8 mouse cellular contexts compared by ENCODE assay signal in the genomic region with DNA sequence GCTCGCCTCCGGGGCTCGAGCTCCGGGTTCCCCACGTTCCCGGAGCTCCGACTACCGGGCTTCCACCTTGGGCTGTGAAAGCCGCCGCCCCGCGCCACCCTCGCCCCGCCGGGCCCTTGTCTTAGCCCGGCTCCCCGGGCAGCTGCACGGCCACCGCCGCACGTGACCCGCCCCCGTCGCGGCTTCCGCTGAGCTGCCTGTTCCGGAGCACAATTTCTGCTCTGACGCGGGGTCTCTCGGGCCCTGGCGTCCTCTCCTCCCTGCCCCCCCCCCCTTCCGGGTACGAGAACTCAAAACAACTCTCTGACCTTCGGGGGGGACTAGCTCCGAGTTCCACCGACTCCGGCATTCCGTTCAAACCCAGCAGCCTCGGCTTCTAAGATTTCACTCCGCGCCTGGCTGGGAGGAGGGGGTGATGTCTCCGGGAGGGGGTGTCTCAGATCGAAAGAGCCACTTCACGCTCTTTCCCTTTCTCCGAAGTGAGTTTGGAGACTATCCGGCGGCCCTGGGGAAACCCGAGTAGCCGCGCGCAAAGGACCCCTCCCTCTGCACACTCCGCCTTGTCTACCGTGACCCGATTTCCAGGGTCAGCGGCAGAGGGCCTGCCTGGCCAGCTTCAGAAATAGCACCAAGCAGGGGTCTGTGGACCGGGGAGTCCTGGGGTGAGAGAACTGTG. TPM values are rescaled to one million over a fixed set of nuclear protein-coding genes. Genes with fewer than 3 reads are reported as not detected.
DNase-seq lines count a peak whose midpoint lies in the region; ATAC-seq and TF ChIP-seq lines count a peak whose summit lies in the region.

Gene Bcor (minus strand): TSS at position 375 of the 676 bp plus-strand sequence.

- H3K9me3 ChIP-seq in erythroblast, embryonic 14.5 days (ENCODE audit: control insufficient read depth, low read length) = peaks cover 19% of the 10 kb centered on the region
- H3K9me3 ChIP-seq in intestine, embryonic 15.5 days = no peaks in the 10 kb centered on the region
- no peaks in the 10 kb centered on the region for H3K9me3 ChIP-seq in limb, embryonic 14.5 days (ENCODE audit: control insufficient read depth, low read length)
- no peaks in the 10 kb centered on the region for H3K9me3 ChIP-seq in midbrain, embryonic 13.5 days
- H3K9me3 ChIP-seq in stomach, embryonic 16.5 days (replicated peaks; ENCODE audit: control insufficient read depth, low read length) = no peaks in the 10 kb centered on the region

- peak within 1 kb of the TSS; percentile 62 for H3K9ac ChIP-seq in intestine, embryonic 15.5 days
- peak within 1 kb of the TSS; percentile 64 for H3K9ac ChIP-seq in limb, embryonic 14.5 days (ENCODE audit: low read depth, low read length, severe bottlenecking)
- peak within 1 kb of the TSS; percentile 62 for H3K9ac ChIP-seq in midbrain, embryonic 13.5 days (replicated peaks)
- H3K9ac ChIP-seq in stomach, embryonic 16.5 days (ENCODE audit: low read length) = peak within 1 kb of the TSS; percentile 79

- H3K27ac ChIP-seq in intestine, embryonic 15.5 days = peak within 1 kb of the TSS; percentile 83
- H3K27ac ChIP-seq in limb, embryonic 14.5 days (replicated peaks; ENCODE audit: low read depth, low read length) = peak within 1 kb of the TSS; percentile 79
- peak within 1 kb of the TSS; percentile 56 for H3K27ac ChIP-seq in midbrain, embryonic 13.5 days
- H3K27ac ChIP-seq in stomach, embryonic 16.5 days (ENCODE audit: low read length) = peak within 1 kb of the TSS; percentile 65

- no peak for ATAC-seq in erythroblast, adult 5-6 weeks (replicated peaks; ENCODE audit: low FRiP score, poor library complexity, severe bottlenecking)
- ATAC-seq in common myeloid progenitor, adult 5-6 weeks (replicated peaks; ENCODE audit: low read depth, poor library complexity, severe bottlenecking) = 0 out of 2 replicates have a peak, but pooled peaks have one; percentile 4
- ATAC-seq in granulocyte monocyte progenitor cell, adult 5-6 weeks (replicated peaks; ENCODE audit: poor library complexity, severe bottlenecking) = peak; percentile 18
- peak; percentile 62 for ATAC-seq in intestine, embryonic 15.5 days
- ATAC-seq in limb, embryonic 14.5 days (ENCODE audit: low FRiP score, low read depth) = peak; percentile 59
- ATAC-seq in midbrain, embryonic 13.5 days = peak; percentile 43
- peak; percentile 20; the same call in 1 of the 2 replicates for ATAC-seq in stomach, embryonic 16.5 days (ENCODE audit: insufficient read depth, low FRiP score)

- TF ChIP-seq POLR2A in limb, embryonic 14.5 days (IDR thresholded peaks at IDR 0.05; ENCODE audit: borderline replicate concordance, extremely low read depth, insufficient read depth, insufficient read length) = 0 out of 2 replicates have a peak, but pooled peaks have one; percentile 34

- peak within 1 kb of the TSS; percentile 65 for H3K4me2 ChIP-seq in intestine, embryonic 15.5 days (replicated peaks)
- H3K4me2 ChIP-seq in limb, embryonic 14.5 days (replicated peaks; ENCODE audit: low read depth, low read length, severe bottlenecking) = peak within 1 kb of the TSS; percentile 61
- H3K4me2 ChIP-seq in midbrain, embryonic 13.5 days (replicated peaks) = peak within 1 kb of the TSS; percentile 63
- H3K4me2 ChIP-seq in stomach, embryonic 16.5 days (ENCODE audit: low read depth, low read length) = peak within 1 kb of the TSS; percentile 60

- H3K36me3 ChIP-seq in erythroblast, embryonic 14.5 days (ENCODE audit: control insufficient read depth) = no peaks in the 10 kb centered on the region
- H3K36me3 ChIP-seq in intestine, embryonic 15.5 days = no peaks in the 10 kb centered on the region
- H3K36me3 ChIP-seq in limb, embryonic 14.5 days (ENCODE audit: control insufficient read depth, insufficient read depth, low read length) = no peaks in the 10 kb centered on the region
- no peaks in the 10 kb centered on the region for H3K36me3 ChIP-seq in midbrain, embryonic 13.5 days
- H3K36me3 ChIP-seq in stomach, embryonic 16.5 days (ENCODE audit: control insufficient read depth, insufficient read depth, low read length) = no peaks in the 10 kb centered on the region

- peak within 1 kb of the TSS; percentile 32 for H3K4me3 ChIP-seq in erythroblast, embryonic 14.5 days (replicated peaks)
- peak within 1 kb of the TSS; percentile 44 for H3K4me3 ChIP-seq in intestine, embryonic 15.5 days (replicated peaks)
- peak within 1 kb of the TSS; percentile 47 for H3K4me3 ChIP-seq in limb, embryonic 14.5 days (replicated peaks; ENCODE audit: low read length)
- peak within 1 kb of the TSS; percentile 44 for H3K4me3 ChIP-seq in midbrain, embryonic 13.5 days (replicated peaks)
- H3K4me3 ChIP-seq in stomach, embryonic 16.5 days (replicated peaks; ENCODE audit: low read length) = peak within 1 kb of the TSS; percentile 50

- H3K4me1 ChIP-seq in erythroblast, embryonic 14.5 days (ENCODE audit: control insufficient read depth) = no peaks in the 10 kb centered on the region
- H3K4me1 ChIP-seq in intestine, embryonic 15.5 days (replicated peaks) = 0 out of 2 replicates have a peak, but pooled peaks cover 7% of the 10 kb centered on the region
- H3K4me1 ChIP-seq in limb, embryonic 14.5 days (ENCODE audit: control insufficient read depth, insufficient read depth, low read length) = peaks cover 12% of the 10 kb centered on the region; the same call in 1 of the 2 replicates
- H3K4me1 ChIP-seq in midbrain, embryonic 13.5 days (replicated peaks) = peaks cover 36% of the 10 kb centered on the region
- peaks cover 2% of the 10 kb centered on the region; the same call in 1 of the 2 replicates for H3K4me1 ChIP-seq in stomach, embryonic 16.5 days (ENCODE audit: control insufficient read depth, insufficient read depth, low read length)

- H3K27me3 ChIP-seq in erythroblast, embryonic 14.5 days (ENCODE audit: control insufficient read depth) = peaks cover 67% of the 10 kb centered on the region
- H3K27me3 ChIP-seq in intestine, embryonic 15.5 days (replicated peaks) = peaks cover 18% of the 10 kb centered on the region
- H3K27me3 ChIP-seq in limb, embryonic 14.5 days (ENCODE audit: control insufficient read depth, insufficient read depth, low read length) = peaks cover 13% of the 10 kb centered on the region
- H3K27me3 ChIP-seq in midbrain, embryonic 13.5 days = peaks cover 54% of the 10 kb centered on the region
- peaks cover 36% of the 10 kb centered on the region for H3K27me3 ChIP-seq in stomach, embryonic 16.5 days (ENCODE audit: control insufficient read depth, insufficient read depth, low read length)

- 5% methylated on average over 51 of the region's 56 CpGs for WGBS in intestine, embryonic 15.5 days
- 10% methylated on average over 21 of the region's 56 CpGs for WGBS in limb, embryonic 14.5 days
- WGBS in midbrain, embryonic 13.5 days = 10% methylated on average over 50 of the region's 56 CpGs
- WGBS in stomach, embryonic 16.5 days = 7% methylated on average over 51 of the region's 56 CpGs

- peak; percentile 34 for DNase-seq in limb, embryonic 14.5 days (ENCODE audit: low spot score)

RNA-seq across cellular contexts. Expression of gene Bcor, which starts in this region (rescaled TPM):
- 0.63 and 0.66 TPM in 2 replicates for polyA plus RNA-seq in erythroblast, embryonic 14.5 days (2012)
- 11.0 and 11.9 TPM in 2 replicates for total RNA-seq in erythroblast, adult 5-6 weeks (2015; ENCODE audit: low replicate concordance)
- 8.7 and 9.8 TPM in 2 replicates for total RNA-seq in erythroblast, adult 5-6 weeks (2017; ENCODE audit: low replicate concordance)
- 41.5 and 45.0 TPM in 2 replicates for total RNA-seq in common myeloid progenitor, adult 5-6 weeks (2017)
- total RNA-seq in granulocyte monocyte progenitor cell, adult 5-6 weeks (2014; fragmentation: Nextera tagmentation) = 36.0 and 55.0 TPM in 2 replicates
- total RNA-seq in granulocyte monocyte progenitor cell, adult 5-6 weeks (2017) = 30.6 and 32.7 TPM in 2 replicates
- 12.4 and 13.7 TPM in 2 replicates for polyA plus RNA-seq in intestine, embryonic 15.5 days (2015; fragmentation: Nextera tagmentation; extraction: Ambion mirVana)
- polyA plus RNA-seq in limb, embryonic 14.5 days (2012; rRNA removed) = 20.0 and 22.5 TPM in 2 replicates
- 17.0 and 18.1 TPM in 2 replicates for polyA plus RNA-seq in limb, embryonic 14.5 days (2014; fragmentation: Nextera tagmentation; extraction: Ambion mirVana)
- polyA plus RNA-seq in midbrain, embryonic 13.5 days (2015; fragmentation: Nextera tagmentation; extraction: Ambion mirVana) = 24.1 and 25.4 TPM in 2 replicates
- polyA plus RNA-seq in stomach, embryonic 16.5 days (2015; fragmentation: Nextera tagmentation; extraction: Ambion mirVana) = 11.1 and 13.9 TPM in 2 replicates
